Mouse (Mus musculus) T-helper 1 cell (primary cell): Measurements from ENCODE around the gene Dnajb13.

Experiments
- in situ Hi-C: fragments of 300-600 bp; cut with MboI, MseI; formaldehyde crosslinking; loops from one replicate; pipeline ENCODE4 v1.15.1; 2025; ENCODE audit warnings: high pct_unique_total_duplicates

The Dnajb13 gene

DNA sequence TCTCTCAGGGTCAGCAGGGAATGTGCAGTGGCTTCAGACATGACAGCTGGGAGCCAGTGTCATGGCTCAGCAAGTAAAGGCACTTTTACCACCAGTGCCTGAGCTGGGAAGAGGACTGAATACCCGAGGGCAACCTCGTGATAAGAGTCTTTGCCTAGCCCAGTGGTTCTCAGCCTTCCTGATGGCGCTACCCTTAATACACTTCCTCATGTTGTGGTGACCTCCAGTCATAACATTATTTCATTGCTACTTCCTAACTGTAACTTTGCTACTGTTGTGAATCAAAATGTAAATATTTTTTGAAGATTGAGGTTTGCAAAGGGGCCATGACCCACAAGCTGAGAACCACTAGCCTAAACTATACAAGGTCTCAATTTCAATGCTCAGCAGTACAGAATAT is 6.1 kb downstream of the Dnajb13 start:
- in situ Hi-C loops, result no loop called here

DNA sequence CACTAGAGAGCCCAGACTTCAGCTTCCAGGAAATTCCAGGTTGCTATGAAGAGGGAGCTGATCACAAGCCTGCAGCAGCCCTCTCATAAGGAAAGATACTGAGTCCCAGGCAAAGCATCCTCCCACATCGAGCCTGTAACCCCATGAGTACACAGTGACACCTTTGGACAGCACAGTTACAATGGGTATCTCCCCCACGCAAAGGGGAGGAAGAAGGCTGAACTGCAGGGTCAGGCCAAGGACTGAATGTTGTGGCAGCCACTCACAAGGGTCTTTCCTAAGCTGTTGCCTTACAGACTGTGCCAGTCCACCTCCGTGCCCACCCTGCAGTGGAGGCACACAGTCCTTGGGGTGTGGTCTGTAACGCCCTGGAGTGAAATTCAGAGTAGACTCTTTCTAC is 8.3 kb downstream of the Dnajb13 start:
- in situ Hi-C loops, result no loop called here

DNA sequence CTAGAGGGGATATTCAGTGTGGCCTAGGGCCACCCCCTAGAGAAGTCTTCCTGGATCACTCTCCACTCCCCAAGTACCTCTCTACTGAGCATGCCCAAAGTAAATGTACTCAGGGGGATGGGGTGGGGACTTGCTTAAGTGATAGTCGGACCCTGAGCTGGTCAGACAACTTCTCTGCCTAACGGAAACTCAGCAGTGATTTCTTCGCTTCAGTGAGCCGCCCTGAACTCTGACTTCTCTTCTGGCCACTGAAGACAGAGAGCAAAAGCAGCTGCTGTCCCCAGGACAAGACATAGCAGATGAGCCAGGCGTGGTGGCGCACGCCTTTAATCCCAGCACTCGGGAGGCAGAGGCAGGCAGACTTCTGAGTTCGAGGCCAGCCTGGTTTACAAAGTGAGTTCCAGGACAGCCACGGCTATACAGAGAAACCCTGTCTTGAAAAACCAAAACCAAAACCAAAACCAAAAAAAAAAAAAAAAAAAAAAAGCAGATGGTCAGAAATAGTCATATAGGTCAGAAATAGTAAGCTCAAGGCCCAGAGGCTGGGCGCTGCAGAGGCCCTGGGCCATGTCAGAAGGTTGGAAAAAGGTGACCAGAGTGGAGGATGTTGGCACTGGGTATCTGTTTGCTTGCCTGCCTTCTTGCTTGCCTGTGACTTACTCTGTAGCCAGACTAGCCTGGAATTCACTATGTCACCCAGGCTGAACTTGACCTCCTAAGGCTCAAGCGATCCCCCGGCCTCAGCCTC is 9.8 kb downstream of the Dnajb13 start:
- in situ Hi-C loops, result no loop called here

DNA sequence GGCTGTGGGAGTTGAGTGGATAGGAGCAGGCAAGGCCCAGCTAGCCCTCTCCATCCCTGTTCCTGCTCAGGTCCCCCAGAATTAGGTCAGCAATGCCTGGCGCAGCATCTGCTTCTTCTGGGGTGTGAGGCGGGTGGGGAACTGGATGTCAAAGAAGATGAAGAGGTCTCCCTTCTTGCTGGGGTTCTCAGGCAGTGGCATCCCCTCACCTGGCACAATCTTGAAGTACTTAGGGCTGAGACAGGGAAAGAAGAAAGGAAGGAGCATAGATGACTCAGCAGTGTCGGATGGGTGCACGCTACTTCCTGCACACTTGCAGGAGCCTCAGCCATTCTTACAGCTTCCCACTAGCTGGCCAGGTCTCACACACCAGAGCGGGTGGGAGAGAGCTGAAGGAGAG is 11.7 kb downstream of the Dnajb13 start:
- in situ Hi-C loops, result no loop called here

DNA sequence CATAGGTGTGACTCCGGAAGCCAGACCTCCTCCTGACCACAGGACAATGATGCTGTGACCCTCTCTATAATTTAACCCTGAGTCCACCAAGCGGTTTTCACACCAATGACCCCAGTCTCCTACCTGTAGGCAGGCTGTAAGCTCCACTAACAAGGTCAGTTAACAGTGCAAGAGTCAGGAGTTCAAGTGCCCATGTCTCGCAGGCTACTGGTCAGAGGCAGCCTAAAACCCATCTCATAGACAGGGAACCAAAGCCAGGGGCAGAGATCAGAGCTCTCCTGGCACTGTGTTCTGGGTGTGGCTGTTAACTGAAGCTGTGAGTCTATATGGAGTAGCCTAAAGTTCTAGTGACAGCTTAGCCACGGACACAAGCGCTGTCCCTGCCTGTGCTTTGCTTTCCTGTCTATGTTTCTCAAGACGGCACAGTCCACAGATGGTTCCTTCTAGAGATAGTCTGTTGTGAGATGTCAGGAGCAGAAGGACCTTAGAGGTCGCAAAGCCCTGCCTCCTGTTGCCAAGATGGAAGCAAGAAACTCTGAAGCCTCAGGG is 12.3 kb downstream of the Dnajb13 start:
- in situ Hi-C loops, result no loop called here

DNA sequence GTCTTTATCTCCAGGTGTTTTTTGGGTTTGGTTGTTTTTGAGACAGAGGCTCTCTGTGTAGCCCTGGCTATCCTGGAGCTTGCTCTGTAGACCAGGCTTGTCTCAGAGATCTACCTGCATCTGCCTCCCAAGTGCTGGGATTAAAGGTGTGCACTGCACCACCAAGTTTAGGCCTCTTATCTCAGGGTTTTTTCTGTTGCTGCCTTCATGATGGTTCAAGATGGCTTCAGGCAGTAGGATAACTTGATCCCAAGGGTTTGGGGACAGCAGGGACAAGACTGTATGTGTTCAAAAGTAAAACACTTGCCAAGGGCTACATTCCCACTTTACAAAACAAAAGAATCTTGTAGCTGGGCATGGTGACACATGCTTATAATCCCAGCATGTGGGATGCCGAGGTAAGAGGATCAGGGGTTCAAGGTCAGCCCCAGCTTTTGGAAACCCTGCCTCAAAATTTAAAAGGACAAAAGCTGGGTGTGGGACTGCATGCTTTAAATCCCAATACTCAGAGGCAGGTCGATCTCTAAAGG is 12.9 kb downstream of the Dnajb13 start:
- in situ Hi-C loops, result no loop called here

DNA sequence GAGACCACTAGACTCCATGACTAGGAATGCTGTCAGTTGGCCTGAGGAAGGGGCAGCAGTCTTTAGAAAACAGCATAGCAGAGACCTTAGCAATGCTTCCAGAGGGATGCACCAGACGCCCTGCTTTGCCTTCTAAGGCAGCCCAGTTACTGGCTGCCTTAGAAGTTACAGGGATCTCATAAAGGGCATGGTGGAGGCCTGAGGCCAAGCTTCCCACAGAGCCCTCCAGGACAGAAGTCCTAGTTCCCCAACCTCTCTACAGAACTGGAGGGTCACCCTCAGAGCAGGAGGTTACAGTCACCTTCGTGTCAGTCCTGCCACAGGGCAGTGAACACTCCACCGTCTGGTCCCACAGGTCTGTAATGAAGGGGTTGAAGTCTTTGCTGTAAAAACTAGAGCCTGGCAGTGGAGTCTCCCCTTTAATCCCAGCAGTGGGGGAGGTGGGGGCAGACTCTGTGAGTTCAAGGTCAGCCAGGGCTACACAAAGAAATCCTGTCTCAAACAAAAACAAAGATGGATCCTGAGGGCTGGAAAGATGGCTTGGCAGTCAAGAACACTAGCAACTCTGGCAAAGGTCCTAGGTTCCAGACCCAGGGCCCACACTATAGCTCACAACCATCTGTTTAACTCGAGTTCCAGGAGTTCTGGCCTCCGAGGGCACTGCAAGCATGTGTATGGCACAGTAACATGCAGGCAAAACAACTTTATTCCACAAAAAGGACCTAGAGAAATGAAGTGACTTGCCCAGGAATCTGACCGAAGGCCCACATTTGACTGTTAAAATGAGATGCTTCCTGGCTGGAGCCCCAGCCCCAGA is 13.5 kb downstream of the Dnajb13 start:
- in situ Hi-C loops, result no loop called here

DNA sequence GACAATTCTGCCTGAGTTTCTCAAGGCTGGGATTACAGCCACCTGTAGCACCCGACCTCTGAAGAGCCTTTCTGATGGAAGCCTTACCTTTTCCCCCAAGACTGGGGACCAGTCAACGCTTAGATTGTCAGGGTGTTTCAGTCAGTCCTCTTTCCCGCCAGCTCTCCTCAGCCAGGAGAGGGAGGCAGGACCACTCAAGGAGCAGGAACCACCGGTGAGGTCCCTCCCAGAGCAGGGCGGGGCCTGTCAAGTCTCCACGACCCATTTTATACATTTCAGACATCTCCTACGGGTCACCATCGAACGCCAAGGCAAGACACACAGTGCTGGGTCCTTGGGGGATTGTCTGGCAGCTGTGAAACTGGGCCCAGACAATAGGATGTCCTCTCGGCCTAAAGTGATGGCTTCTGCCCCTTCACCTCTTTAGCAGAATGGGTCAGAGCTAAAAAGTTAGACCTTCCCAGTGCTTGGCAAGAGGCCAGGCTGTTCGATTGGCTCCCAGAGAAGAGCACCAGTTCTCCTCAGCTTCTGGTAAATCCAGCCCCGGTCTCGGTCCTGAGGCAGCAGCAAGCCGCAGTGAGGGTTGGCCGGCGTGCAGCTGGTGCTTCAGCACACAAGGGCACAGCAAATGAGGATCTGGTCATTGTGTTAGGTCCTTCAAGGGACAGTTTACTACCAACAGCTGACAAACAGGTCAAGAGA is 14.3 kb downstream of the Dnajb13 start:
- in situ Hi-C loops, result no loop called here

DNA sequence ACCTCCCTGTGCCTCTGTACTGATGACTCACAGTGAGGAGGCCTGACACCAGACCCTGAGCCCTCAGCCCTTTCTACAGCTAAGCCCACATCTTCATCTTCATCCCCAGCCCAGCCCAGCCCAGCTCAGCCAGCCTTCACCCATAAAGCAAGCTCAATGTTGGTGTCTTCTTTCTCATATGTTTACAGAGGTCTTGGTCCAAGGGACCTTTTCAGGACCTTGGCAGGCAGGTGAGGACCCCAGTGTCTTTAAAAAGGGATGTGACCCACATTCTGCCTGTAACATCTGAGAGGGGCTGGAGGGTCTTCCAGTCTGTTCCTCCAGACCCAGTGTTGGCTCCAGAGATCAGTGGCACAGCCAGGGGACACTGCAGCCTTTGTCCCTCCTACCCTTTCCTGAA is 15.3 kb downstream of the Dnajb13 start:
- in situ Hi-C loops, result no loop called here

DNA sequence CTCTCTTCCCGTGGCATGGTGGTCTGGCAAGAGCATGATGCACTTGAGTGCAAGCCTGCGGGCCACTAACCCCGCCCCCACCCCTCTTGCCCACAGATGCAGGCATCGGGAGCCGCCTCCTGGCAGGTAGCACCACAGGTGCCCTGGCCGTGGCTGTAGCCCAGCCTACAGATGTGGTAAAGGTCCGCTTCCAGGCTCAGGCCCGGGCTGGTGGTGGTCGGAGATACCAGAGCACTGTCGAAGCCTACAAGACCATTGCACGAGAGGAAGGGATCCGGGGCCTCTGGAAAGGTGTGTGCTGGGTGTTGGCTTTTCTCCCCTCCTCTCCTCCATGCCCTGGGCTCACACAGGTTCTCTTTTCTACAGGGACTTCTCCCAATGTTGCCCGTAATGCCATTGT is 16.8 kb downstream of the Dnajb13 start:
- in situ Hi-C loops, result no loop called here

DNA sequence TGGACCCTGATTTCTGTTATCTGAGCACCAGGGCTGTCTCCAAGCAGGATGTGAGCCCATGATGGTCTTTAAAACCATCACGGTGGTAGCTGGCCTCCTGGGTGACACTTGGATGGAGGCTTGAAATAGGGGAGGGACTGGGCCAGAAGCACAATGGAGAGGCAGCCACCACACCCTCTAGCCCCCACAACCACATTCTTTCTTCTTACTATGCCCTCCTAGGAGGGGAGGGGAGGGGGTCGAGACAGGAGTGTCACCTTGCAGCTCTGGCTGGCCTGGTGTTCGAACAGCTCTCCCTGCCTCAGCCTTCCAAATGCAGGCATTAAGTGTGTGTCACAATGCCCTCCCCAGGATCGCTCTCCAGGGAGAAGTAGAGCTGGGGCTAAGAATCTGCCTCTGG is 17.4 kb downstream of the Dnajb13 start:
- in situ Hi-C loops, result no loop called here

DNA sequence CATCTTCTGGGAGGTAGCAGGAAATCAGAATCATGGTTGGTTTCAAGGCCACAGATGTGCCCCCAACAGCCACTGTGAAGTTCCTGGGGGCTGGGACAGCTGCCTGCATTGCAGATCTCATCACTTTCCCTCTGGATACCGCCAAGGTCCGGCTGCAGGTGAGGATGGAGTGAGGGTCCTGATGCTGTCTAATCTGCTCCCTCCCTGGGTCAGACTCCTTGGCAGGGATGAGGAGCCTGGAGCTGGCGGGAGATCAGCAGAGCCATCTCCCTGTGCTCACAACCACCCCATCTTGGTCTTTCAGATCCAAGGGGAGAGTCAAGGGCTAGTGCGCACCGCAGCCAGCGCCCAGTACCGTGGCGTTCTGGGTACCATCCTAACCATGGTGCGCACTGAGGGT is 18.0 kb downstream of the Dnajb13 start:
- in situ Hi-C loops, result no loop called here

DNA sequence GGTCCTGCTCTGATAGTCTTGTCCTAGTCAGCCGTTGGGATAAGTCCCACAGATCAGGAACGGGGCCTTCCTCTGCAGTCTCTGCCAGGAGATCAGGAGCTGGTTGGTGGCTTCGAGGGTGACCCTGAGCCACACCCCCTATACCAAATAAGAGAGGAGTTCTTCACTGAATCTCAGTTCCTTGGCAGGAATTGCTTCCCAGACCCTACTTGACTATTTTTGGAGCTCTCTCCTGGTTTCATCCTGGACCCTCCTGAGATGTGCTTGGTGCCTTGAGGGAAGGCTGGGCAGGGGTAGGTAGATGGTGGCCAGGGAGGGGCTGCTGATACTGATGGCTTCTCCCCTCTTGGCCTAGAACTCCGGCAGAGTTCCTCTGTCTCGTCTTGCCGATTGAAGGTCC is 18.4 kb downstream of the Dnajb13 start:
- in situ Hi-C loops, result no loop called here

DNA sequence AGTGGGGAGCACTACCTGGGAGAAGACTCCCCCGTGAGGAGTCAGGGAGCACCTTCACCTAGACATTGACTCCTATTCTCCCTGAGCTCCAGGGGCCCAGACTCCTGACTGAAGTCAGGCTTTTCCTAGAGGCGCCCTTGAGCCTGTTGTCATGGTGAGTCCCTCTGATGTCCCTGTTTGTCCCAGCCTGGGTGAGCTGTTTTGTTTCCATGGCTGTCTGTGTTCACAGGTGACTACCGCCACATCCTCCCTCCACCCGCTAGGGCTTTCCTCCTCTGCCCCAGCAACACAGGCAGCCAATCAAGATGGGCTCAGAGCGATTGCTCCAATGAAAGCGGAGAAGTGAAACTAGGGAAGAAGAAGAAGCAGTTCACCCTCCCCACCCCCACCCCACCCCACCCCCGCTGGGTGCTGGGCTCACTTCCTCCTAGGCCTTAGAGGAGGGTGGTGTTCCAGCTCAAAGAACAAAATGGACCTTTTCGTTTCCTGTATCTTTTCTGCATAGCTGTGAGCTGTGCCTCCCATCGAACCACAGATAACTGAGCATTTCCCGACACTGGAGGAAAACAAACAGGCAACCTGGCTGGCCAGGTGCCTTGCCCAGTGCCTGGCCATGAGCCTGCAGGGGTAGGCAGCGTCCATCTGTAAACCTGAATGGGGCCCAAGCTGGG is 19.0 kb downstream of the Dnajb13 start:
- in situ Hi-C loops, result no loop called here

DNA sequence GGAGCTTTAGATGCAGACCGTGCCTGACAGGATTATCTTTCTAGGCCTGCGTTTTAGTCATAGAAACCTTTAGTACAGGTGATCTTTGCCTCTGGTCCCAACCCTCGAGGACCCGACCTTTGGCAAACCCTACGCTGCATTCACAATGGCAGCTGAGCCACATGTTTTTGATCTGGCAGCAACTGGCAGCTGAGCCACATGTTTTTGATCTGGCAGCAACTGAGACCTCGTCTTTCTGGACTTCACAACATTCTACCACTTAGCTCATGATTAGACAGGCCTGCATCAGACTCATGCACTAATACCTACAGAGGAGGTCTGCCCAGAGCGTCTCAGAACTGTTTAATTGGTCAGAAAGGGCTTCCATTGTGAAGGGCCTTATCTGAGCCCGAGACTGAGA is 19.7 kb downstream of the Dnajb13 start:
- in situ Hi-C loops, result no loop called here

DNA sequence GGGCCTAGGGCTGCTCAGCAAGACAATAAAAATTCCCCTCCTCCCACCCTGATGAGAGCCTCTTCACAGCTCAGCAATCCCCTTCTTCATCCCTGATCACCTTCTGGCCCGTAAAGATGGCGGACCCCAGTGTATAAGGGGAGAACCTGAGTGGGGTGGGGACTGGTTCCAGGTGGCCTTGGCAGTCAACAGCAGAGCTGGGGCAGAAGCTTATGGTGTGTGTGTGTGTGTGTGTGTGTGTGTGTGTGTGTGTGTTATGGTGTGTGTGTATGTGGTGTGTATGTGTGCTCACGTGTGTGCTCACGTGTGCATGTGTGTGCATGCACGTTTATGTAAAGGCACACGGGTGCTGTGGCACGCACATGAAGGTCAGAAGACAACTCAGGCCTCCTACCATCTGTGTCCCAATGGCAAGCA is 20.3 kb downstream of the Dnajb13 start:
- in situ Hi-C loops, result no loop called here

DNA sequence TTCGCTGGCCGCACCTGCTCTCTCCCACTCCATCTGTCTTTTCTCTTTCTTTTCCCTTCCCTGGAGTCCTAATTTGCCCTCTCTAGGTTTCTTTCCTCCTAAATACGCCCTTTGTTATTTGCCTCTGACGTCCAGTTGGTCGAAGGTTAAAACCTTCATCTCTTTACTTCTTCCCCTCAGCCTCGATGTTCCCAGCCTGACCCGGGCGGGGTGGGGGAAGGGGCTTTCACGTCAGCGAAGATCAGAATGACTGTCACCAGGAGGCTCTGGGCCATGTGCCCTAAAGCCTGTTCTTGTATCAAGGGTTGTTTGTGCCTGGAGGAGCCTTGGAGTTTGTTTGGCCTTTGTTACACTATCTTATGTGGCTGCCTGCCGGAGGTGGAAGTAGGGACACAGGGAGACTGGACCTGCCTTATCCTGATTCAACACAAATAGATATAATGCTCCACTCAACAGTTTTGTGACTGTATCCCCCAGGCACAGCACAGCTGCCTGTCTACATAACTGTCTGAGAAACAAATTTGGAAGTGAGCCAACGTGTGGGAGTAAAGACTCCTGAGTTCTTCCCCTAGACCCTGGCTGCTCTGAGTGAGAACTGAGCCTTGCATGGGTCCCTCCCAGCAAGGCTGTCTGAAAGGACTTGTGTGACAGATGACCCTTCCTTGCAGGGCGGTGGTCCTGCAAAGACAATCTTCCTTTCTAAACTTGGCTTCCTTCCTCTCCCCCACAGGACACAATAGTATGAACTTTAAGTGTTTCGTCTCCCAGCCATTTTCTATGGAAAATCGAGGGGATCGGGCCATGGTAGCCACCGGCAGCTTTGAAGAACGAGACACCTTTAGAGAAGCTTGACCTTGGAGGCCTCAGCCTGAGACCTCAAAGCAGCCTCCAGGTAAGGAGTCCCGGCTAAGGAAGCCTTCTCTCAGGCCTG is 21.0 kb downstream of the Dnajb13 start:
- in situ Hi-C loops, result no loop called here

DNA sequence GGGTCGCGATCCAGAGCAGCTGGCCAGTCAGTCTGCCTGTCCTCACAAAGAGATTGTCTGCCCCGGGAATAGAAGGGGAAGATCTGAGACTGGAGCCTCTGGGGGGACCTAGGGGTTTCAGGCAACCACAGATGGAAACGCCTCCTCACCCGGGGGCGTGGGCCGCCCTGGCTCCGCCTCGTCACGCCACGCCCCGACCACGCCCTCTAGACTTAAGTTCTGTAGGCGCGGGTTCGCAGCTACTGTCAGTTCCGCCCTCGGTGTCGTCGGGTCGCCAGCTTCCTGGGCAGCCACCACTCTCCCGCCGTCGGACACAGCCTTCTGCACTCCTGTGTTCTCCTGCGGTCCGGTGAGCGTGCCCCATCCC is 21.7 kb downstream of the Dnajb13 start, which contains the start of gene Ucp2:
Gene Ucp2, plus strand, starts transcription at position 221 of the 367 bp plus-strand sequence.
- in situ Hi-C loops, result no loop called here

DNA sequence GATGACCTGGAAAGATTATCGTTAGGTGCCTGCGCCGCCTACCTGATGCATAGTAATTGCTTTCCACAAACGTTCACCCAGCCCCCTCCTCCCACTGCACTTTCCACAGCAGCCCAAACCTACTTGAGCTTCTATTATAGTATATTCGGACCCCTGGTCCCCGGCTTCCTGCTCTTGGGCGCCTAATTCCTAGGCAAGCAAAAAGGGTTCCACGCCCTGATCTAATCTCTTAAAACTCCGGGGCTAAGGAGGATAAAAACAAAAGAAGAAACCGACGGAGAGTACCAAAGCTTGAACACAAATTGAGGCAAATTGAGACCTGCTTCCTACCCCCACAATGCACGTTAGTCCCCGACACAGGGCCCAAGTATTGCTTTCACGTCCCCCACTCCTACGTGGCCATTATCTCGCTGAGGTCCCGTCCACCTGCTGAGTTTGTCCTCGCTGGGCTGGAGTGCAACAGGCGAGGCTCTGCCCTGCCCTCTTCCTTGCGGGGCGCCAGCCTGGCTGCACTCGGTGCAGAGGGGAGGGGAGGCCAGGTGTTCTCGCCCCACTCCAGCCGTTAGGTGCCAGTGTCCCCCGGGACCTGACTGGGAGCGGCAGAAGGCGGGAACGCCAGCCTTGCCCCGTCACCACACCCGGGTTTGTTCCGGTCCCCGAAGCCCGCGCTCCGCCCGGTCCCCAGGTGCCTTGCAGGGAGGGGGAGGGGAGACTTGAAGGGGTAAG is 22.2 kb downstream of the Dnajb13 start:
- in situ Hi-C loops, result no loop called here
